Mouse (Mus musculus): ENCODE data around the gene 4930444G20Rik.
"Not testable (repeated sequence)": the region's sequence is repeated elsewhere in the genome, so short reads cannot be mapped to it uniquely, and the experiment has no call there.

Gene 4930444G20Rik

GRCm38 (mm10) chr10:22067979-22068378 is at the start of gene 4930444G20Rik:
TSS of gene 4930444G20Rik (minus strand) at chr10:22068079.
- not testable (repeated sequence) for DNase-seq

- no peak for DNase-seq
These were observed 6.7 kb upstream of the 4930444G20Rik start for GRCm38 (mm10) chr10:22074531-22074930.

GRCm38 (mm10) chr10:22072739-22073138 is 4.9 kb upstream of the 4930444G20Rik start:
- peak in 1 of 2 experiments; percentile 11 for DNase-seq

GRCm38 (mm10) chr10:22070576-22070975 is 2.7 kb upstream of the 4930444G20Rik start:
- no peak for DNase-seq

DNA sequence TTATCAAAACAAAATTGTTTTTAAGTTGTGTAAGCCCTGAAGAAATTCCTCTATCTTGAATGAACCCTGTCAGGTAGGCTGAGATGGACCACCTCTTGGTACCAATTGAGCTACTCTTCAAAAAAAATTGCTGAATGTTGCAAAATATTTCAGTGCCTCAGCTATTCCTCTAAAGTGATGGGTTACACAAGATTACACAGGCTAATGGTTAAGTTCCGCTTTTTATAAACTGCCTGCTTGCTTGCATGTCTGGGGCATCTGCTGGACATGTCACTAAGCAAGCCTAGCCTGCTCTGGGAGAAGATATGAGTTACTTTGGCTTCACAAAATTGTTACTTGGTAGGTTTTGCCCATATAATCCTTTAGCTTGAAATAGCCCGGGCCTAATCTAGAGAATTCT is 2.3 kb upstream of the 4930444G20Rik start:
- no peak for DNase-seq

GRCm38 (mm10) chr10:22059415-22059814 is 8.5 kb downstream of the 4930444G20Rik start:
- DNase-seq = no peak

- DNase-seq = no peak
These were observed 8.9 kb downstream of the 4930444G20Rik start for GRCm38 (mm10) chr10:22059026-22059325.

DNA sequence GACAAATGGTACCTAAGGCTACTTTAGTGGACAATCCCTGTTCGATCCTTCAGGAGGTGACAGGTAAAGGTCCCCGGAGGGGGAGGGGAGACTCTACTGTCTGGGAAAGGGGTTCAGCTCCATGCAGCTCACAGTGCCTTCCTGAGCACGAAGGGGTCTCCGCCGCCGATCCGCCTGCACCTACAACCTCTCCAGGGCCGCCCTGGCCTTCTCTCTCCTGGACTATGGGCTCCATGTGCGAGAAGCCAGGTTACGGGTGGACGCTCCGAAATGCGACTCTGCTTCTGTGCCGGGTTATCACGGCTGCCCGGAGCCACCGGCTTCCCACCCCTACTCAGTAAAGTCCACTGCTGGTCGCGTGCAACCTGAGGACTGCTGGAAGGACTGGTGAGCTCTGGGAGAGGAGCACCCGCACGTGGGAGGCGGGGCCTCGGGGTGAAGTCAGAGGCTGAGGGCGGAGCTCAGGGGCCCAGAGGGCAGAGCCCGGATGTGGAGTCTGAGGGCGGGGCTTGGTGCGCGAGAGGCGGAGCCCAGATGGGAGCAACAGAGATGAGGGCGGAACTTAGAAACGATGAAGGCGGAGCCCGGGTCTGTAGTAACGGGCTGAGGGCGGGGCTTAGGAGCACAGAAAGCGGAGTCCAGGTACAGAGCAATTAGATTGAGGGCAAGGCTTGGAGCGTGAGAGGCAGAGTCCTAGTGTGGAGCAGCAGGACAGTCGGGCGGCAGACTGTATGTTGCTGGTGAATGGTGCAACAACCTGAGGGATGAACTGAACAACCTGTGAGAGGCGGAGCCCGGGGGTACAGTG is 9.5 kb downstream of the 4930444G20Rik start:
- DNase-seq = peak; percentile 95 to 97

GRCm38 (mm10) chr10:22055308-22055707 is 12.6 kb downstream of the 4930444G20Rik start:
- no peak for DNase-seq

GRCm38 (mm10) chr10:22036256-22036655 is 31.6 kb downstream of the 4930444G20Rik start:
- peak; percentile 35 to 48 for DNase-seq

DNA sequence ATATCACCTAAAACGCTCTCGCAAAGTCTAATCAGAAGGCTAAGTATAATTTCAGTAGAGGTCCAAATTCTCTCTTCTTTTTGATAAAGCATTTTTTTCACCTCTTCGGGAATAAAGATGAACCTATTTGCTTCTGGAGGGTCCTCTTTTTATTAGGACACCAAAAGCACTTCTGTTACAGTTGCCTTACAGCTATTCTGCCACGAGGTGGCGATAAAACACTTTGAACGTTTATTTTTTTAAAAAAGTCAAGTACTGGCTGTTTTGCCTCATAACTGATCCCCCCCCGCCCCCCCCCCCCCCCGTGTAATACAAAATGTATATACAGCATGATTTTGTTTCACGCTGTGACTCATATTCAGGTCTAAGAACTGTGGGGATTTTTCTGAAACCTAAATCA is 33.6 kb downstream of the 4930444G20Rik start:
- DNase-seq = peak in 1 of 2 experiments; percentile 12

- no peak for DNase-seq
These were observed 49.3 kb downstream of the 4930444G20Rik start for GRCm38 (mm10) chr10:22018618-22019017.

DNA sequence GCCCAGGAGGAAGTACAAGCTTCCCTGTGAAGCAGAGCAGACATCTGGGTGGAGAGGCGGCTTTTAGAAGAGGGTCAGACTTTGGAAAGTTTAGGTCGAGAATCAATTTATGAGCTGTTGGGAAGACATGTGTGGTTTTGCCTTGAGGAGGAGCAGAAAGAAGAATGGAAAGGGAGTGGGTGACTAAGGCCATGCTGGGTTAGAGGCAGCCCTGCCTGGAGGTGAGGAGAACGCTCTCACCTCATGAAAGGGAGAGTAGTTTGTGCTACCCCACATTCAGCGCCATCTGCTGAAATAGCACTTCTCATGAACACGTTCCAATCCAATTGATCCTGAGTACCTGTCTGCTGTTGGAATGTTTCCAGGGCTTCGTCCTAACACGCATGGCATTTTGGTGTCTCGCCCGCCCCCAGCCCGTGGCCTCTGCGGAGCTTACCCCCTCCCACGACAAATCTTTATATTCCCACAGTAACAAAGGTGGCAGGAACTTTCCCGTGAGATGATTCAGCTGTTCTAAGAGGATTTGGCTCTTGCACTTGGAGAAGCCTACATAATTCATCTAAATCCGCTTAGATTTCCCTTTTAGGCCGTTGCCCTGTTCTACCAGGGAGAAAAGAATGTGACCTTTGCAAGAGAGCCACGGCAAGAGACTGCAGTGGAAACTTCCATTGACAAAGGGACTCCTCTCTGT is 50.3 kb downstream of the 4930444G20Rik start:
- no peak for DNase-seq
